Mouse (Mus musculus): Measurements from ENCODE around the gene Twist2.

The Twist2 gene

DNA sequence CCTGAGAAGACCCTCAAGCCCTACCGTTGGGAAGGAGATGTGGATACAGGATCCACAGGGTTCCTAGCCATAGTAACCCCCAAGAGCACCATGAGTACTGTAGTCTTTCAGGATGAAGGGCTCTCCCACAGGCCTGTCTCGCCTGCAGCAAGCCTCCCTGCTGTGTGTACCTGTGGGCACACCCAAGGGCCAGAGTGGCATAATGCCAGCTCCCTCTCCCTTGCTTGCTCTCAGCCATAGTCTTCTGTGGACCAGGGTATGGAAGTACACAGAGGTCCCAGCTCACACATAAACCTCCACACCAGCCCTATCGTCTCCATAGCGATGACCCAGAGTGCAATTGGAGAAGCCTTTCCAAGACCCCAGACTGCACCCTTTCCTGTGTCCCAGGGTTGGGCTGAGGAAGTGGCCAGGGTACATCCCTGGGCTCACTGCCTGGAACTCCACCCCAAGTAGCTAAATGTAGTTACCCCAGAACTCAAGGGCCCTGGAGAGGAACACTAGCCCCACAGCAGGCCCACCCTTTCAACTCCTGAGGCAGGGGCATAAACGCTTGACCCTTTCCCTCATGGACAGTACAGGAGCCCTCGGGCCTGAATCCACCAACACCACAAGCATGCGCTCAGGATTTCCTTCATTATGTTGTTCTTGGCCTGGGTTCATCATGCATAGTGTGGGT lies 73.9 kb downstream of the Twist2 start:
- no peak for DNase-seq

DNA sequence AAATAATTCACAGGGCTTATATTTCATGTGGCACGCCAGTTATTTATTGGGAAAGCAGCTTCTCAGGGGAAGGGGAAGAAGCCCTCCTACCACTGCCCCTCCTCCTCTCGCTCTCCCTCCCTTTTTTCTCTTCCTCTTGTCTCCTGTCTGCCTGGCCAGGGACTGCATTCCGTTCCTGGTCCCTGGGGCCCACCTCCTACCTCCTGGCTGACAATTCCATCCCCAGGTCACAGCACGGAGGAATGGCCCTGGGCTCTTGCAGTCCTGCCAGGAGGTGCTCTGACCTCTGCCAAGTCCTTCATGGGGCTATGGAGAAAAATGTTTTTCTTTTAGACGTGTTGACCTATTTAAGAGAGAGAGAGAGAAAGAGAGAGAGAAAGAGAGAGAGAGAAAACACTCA lies 77.4 kb downstream of the Twist2 start:
- DNase-seq: no peak

DNA sequence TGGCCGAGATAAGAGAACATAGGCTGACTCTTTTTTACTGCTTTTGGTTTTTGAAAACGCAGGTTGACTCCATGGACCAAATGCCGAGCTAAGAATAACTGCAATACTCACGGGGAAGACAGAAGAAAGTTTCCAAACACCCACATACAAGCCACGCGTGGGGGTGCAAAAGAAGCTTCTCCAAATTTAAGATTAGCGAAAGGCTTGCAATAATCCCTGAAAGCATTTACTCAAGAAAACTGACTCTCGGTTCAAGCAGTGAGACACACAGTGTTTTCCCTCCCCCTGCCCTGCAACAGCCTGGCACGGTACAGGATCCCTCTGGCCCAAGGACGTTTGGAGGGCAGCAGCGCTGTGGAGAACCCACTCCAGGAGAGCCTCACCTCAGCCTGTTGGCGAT lies 78.9 kb downstream of the Twist2 start:
- DNase-seq: peak; percentile 74

DNA sequence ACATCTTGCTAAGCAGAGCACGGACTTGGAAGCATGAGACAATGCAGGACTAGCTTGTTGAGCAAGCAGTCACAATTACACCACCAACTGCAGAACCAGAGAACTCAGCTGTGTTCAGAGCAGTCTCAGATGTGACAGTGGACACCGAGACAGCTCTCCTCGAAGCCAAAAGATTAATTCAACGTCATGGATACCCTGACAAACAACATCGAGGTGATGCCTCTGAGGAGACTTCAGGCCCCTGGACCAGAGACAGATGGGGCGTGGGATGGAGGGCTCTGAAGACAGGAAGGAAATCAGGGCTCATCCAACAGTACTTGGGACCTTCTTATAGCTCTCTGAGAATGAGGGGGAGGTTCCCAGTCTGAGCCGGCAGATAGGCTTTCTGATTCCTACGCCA lies 79.6 kb downstream of the Twist2 start:
- peak; percentile 61 for DNase-seq

DNA sequence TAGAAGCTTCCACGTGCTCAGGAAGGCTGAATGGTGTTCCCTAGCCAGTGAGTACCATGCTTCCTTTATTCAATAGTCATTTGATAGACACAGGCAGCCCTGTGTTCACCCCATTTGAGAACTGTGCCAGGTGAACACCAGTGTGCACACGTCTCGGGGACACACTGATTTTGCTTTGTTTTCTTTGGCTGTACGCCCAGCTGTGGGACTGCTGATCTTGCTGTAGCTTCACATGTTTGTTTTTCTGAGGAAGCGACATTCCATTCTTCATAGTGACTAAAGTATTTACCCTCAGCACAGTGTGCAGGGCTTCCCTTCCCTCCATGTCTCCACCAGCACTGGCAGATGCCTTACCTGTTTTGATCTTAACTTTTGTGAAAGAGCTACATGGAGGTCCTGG lies 81.9 kb downstream of the Twist2 start:
- no peak for DNase-seq

DNA sequence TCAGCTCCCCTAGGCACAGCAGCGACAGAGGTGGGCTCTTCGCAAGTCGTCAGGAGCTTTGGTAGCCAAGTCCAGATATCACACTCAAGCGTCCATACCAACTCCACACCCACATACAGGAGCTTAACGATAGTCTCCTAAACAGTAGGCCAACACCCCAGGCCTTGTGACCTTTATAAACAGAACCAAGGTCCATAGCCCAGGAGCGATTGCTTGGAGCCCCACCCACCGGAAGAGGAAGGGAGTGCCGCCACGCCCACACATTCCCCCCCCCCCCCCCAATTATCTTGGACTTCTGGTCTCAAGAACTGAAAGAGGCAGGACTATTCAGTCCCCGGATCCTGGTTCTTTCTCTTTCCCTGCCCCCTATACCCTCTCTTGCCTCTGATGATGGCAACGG lies 92.3 kb downstream of the Twist2 start:
- DNase-seq: no peak

DNA sequence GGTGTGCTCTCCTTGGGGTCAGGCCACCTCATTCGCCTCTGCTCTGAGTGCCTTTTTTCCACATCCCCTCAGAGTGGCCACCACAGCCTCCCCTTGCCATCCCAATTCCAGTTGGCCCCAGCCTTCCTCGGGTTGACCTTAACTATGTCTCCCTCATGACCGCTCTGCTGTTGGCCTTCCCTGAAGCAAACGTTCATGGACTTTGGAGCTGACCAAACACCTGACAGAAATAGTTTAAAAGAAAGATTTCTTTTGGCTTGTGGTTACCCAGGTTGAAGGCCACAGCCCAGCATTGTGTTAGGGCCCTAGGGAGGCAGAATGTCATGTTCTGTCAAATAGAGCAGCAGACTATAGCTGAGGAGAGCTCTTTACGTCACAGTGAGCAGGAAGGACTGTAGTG lies 93.0 kb downstream of the Twist2 start:
- DNase-seq: no peak

DNA sequence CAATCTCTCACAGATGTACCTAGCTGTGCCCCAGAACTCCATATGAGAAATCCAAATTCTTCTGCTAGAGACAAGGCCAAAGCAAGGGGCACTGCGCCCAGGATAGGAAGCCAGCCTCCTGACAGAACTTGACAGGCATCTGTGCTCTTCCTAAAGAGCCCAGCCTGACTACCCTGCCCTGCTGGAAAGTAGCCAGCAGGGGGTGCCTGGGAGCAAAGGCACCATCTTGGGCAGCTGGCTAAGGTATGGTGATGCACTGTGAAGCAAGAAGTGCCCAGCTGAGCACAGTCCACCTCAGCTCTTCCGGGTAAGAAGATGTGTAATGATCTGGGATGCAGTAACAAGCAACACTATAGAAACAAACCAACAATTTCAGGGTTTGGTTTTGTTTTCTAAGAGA lies 95.8 kb downstream of the Twist2 start:
- no peak for DNase-seq

Measured in right cerebral cortex, postnatal 25 days (tissue).